Mouse (Mus musculus): Measurements from ENCODE around the gene Zfp831. TPM values are rescaled to one million over a fixed set of nuclear protein-coding genes. Genes with fewer than 3 reads are reported as not detected.

The Zfp831 gene
- polyA plus RNA-seq, 1 experiment from 2014 or later, result not detected

GRCm38 (mm10) chr2:174609892-174610291 is 33.4 kb upstream of the Zfp831 start:
- no peaks in the 10 kb centered on the region for H3K36me3 ChIP-seq
- no peak overlapping the region for H3K9ac ChIP-seq (replicated peaks)
- no peak for ATAC-seq (replicated peaks)
- H3K4me1 ChIP-seq, result no peaks in the 10 kb centered on the region
- H3K9me3 ChIP-seq, result no peaks in the 10 kb centered on the region
- H3K4me3 ChIP-seq, result no peak overlapping the region
- WGBS, result 91% methylated on average over 5 of the region's 5 CpGs
- no peak overlapping the region for H3K4me2 ChIP-seq (replicated peaks)
- H3K27ac ChIP-seq (replicated peaks), result no peak overlapping the region
- no peaks in the 10 kb centered on the region for H3K27me3 ChIP-seq

- no peaks in the 10 kb centered on the region for H3K36me3 ChIP-seq
- H3K9ac ChIP-seq (replicated peaks), result no peak overlapping the region
- H3K9me3 ChIP-seq, result no peaks in the 10 kb centered on the region
- H3K27me3 ChIP-seq, result no peaks in the 10 kb centered on the region
- H3K4me3 ChIP-seq, result no peak overlapping the region
- WGBS, result 80% methylated on average over 2 of the region's 2 CpGs
- H3K4me2 ChIP-seq (replicated peaks), result no peak overlapping the region
- H3K27ac ChIP-seq (replicated peaks), result no peak overlapping the region
- ATAC-seq (replicated peaks), result no peak
- no peaks in the 10 kb centered on the region for H3K4me1 ChIP-seq
Observed at GRCm38 (mm10) chr2:174612386-174613063, 30.8 kb upstream of the Zfp831 start.

- no peaks in the 10 kb centered on the region for H3K4me1 ChIP-seq
- no peak for ATAC-seq (replicated peaks)
- no peaks in the 10 kb centered on the region for H3K27me3 ChIP-seq
- H3K36me3 ChIP-seq, result no peaks in the 10 kb centered on the region
- no peaks in the 10 kb centered on the region for H3K9me3 ChIP-seq
- 91% methylated on average over 8 of the region's 8 CpGs for WGBS
- no peak overlapping the region for H3K4me3 ChIP-seq
- H3K4me2 ChIP-seq (replicated peaks), result no peak overlapping the region
- H3K27ac ChIP-seq (replicated peaks), result no peak overlapping the region
- no peak overlapping the region for H3K9ac ChIP-seq (replicated peaks)
Observed at GRCm38 (mm10) chr2:174613221-174613620, 30.1 kb upstream of the Zfp831 start.

DNA sequence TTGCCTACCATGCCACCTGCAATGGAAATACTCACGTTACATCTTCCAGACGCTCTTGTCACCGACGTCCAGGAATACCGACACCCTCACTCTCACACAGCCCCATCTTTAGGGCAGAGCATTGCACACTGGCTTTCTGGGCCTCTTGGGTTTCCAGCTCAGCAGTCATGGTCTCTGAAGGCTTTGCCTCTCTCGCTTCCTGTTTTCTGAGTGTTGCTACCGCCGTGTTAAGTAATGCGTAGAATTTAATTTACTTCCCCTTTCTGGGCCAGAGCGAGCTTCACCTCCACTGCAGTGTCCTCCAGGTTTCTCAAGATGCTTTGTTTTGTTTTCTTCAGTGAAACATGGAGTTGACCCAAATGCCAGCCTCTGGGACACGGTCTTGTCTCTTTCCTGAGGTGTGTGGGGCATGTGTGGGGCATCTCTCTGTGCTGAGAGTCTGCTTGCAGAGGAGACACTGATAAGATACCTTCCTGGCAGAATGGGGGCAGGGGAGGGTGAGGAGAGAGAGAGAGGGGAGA is 29.4 kb upstream of the Zfp831 start:
- WGBS, result 84% methylated on average over 11 of the region's 11 CpGs
- Histone ChIP-seq H3K27me3 (no peaks in the 10 kb centered on the region), H3K9ac (replicated peaks) (no peak overlapping the region), H3K4me1 (no peaks in the 10 kb centered on the region), H3K4me2 (replicated peaks) (no peak overlapping the region), H3K4me3 (no peak overlapping the region), H3K36me3 (no peaks in the 10 kb centered on the region), H3K27ac (replicated peaks) (no peak overlapping the region), H3K9me3 (no peaks in the 10 kb centered on the region)
- ATAC-seq (replicated peaks), result no peak

DNA sequence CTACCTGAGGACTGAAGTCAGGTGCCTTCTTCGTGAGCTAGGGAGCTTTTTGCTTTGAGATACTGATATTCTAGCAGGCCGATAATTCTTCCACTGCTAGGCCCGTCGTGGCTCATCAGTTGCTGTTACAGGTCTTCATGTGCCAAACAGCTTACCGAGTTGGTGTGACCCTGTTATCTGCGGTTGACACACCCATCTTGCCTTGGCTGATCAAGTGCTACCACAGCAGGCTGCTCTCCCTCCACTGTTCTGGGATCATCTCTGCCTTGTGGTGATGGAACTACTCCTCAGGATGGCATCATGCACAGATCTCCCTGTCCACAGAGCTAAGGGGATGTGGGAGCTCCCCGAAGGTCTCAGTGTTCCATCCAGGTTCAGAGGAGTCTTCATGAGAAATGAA is 21.5 kb upstream of the Zfp831 start:
- Histone ChIP-seq H3K4me2 (replicated peaks) (no peak overlapping the region), H3K27ac (replicated peaks) (no peak overlapping the region), H3K27me3 (no peaks in the 10 kb centered on the region), H3K9me3 (no peaks in the 10 kb centered on the region), H3K9ac (replicated peaks) (no peak overlapping the region), H3K36me3 (no peaks in the 10 kb centered on the region), H3K4me1 (no peaks in the 10 kb centered on the region), H3K4me3 (no peak overlapping the region)
- ATAC-seq (replicated peaks), result no peak
- whole genome bisulfite sequencing, result 89% methylated on average over 7 of the region's 7 CpGs

GRCm38 (mm10) chr2:174624430-174624829 is 18.9 kb upstream of the Zfp831 start:
- H3K4me1 ChIP-seq, result no peaks in the 10 kb centered on the region
- no peak overlapping the region for H3K4me3 ChIP-seq
- H3K27me3 ChIP-seq, result no peaks in the 10 kb centered on the region
- H3K9me3 ChIP-seq, result no peaks in the 10 kb centered on the region
- no peak overlapping the region for H3K4me2 ChIP-seq (replicated peaks)
- WGBS, result 88% methylated on average over 7 of the region's 7 CpGs
- no peak overlapping the region for H3K27ac ChIP-seq (replicated peaks)
- ATAC-seq (replicated peaks), result no peak
- H3K9ac ChIP-seq (replicated peaks), result no peak overlapping the region
- no peaks in the 10 kb centered on the region for H3K36me3 ChIP-seq

DNA sequence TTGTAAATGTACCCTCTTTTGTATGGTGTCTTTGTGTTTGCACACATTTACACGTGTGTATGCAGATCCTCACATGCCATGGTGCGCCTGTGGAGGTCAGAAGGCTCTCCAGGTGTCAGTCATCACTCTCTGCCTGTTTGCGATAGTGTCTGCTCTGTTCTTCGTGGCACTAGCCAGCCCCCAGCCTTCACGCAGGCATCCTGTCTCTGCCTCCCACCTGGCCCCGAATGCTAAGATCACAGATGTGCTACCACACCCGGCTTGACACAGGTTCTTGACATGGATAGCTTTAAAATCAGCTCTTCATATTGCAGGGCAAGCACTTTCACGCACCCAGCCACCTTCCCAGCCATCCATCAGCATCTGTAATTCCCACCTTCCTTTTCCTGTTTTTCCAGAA is 16.3 kb upstream of the Zfp831 start:
- Histone ChIP-seq H3K27me3 (no peaks in the 10 kb centered on the region), H3K36me3 (no peaks in the 10 kb centered on the region), H3K9me3 (no peaks in the 10 kb centered on the region), H3K4me2 (replicated peaks) (no peak overlapping the region), H3K4me1 (no peaks in the 10 kb centered on the region), H3K27ac (replicated peaks) (no peak overlapping the region), H3K4me3 (no peak overlapping the region), H3K9ac (replicated peaks) (no peak overlapping the region)
- 74% methylated on average over 8 of the region's 8 CpGs for WGBS
- no peak for ATAC-seq (replicated peaks)

GRCm38 (mm10) chr2:174629299-174629850 is 14.0 kb upstream of the Zfp831 start:
- no peak overlapping the region for H3K4me2 ChIP-seq (replicated peaks)
- ATAC-seq (replicated peaks), result no peak
- WGBS, result 73% methylated on average over 6 of the region's 6 CpGs

GRCm38 (mm10) chr2:174636750-174637149 is 6.6 kb upstream of the Zfp831 start:
- Histone ChIP-seq H3K36me3 (no peaks in the 10 kb centered on the region), H3K4me2 (replicated peaks) (no peak overlapping the region), H3K9me3 (no peaks in the 10 kb centered on the region), H3K9ac (replicated peaks) (no peak overlapping the region), H3K27me3 (no peaks in the 10 kb centered on the region), H3K27ac (replicated peaks) (no peak overlapping the region), H3K4me1 (no peaks in the 10 kb centered on the region), H3K4me3 (no peak overlapping the region)
- ATAC-seq (replicated peaks), result no peak
- 75% methylated on average over 1 of the region's 1 CpGs for WGBS

More at GRCm38 (mm10) chr2:174629299-174629850, 14.0 kb upstream of the Zfp831 start:
- H3K36me3 ChIP-seq, result no peaks in the 10 kb centered on the region
- no peaks in the 10 kb centered on the region for H3K27me3 ChIP-seq
- no peaks in the 10 kb centered on the region for H3K4me1 ChIP-seq
- no peaks in the 10 kb centered on the region for H3K9me3 ChIP-seq
- no peak overlapping the region for H3K27ac ChIP-seq (replicated peaks)
- no peak overlapping the region for H3K4me3 ChIP-seq
- H3K9ac ChIP-seq (replicated peaks), result no peak overlapping the region

GRCm38 (mm10) chr2:174644975-174645374 is 1.6 kb downstream of the Zfp831 start:
- WGBS, result 89% methylated on average over 10 of the region's 10 CpGs
- Histone ChIP-seq H3K4me1 (no peaks in the 10 kb centered on the region), H3K36me3 (no peaks in the 10 kb centered on the region), H3K9me3 (no peaks in the 10 kb centered on the region; the same call in 1 of the 2 replicates), H3K4me2 (replicated peaks) (no peak overlapping the region), H3K4me3 (no peak overlapping the region), H3K27me3 (no peaks in the 10 kb centered on the region), H3K27ac (replicated peaks) (no peak overlapping the region), H3K9ac (replicated peaks) (no peak overlapping the region)
- ATAC-seq (replicated peaks), result no peak

- no peak for ATAC-seq (replicated peaks)
- Histone ChIP-seq H3K9ac (replicated peaks) (no peak overlapping the region), H3K4me2 (replicated peaks) (no peak overlapping the region), H3K27ac (replicated peaks) (no peak overlapping the region), H3K36me3 (no peaks in the 10 kb centered on the region), H3K27me3 (no peaks in the 10 kb centered on the region), H3K9me3 (no peaks in the 10 kb centered on the region; the same call in 1 of the 2 replicates), H3K4me3 (no peak overlapping the region), H3K4me1 (no peaks in the 10 kb centered on the region)
- 81% methylated on average over 4 of the region's 4 CpGs for WGBS
Observed at GRCm38 (mm10) chr2:174652864-174653263, 9.5 kb downstream of the Zfp831 start.

DNA sequence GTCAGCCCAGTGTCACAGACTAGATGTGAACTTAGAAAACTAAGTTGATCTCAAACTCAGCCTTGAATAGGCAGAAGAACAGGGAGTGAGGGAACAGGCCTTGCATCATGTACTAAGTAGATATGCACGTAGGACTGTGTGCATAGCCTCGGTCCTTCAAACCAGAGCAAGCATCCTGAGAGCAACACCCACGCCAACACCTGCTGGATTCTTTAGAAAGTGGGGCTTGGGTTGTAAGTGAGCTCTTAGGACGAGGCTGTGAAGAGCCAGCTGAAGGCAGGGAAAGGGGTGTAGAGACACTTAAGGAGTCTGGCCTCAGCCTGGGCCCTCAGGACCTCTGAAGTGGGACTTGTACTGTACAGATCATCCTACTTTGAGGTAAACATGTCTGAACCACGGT is 12.0 kb downstream of the Zfp831 start:
- no peaks in the 10 kb centered on the region for H3K36me3 ChIP-seq
- no peak overlapping the region for H3K9ac ChIP-seq (replicated peaks)
- no peak overlapping the region for H3K4me3 ChIP-seq
- H3K4me1 ChIP-seq, result no peaks in the 10 kb centered on the region
- no peaks in the 10 kb centered on the region for H3K9me3 ChIP-seq
- no peak overlapping the region for H3K4me2 ChIP-seq (replicated peaks)
- WGBS, result 76% methylated on average over 5 of the region's 5 CpGs
- no peak overlapping the region for H3K27ac ChIP-seq (replicated peaks)
- H3K27me3 ChIP-seq, result no peaks in the 10 kb centered on the region
- ATAC-seq (replicated peaks), result no peak

Measured in forebrain, embryonic 15.5 days (tissue).